Mouse (Mus musculus) brain, adult 10 weeks (tissue): ENCODE measurements around the gene Olfr508. TPM values are rescaled to one million over a fixed set of nuclear protein-coding genes. Genes with fewer than 3 reads are reported as not detected.

ENCODE experiments used
- polyA plus RNA-seq: library from polyadenylated mRNA; stranded (reverse); fragments of 350-450 nt; fragmentation: Illumina TruSeq; extraction: RNeasy Lipid Tissue Mini Kit (QIAGEN cat#74804); gene quantifications from one replicate; pipeline ENCODE4 v1.2.3, GENCODE M21; 2015; ENCODE audit warnings: low read depth, low replicate concordance

The Olfr508 gene
- not detected for polyA plus RNA-seq

GRCm38 (mm10) chr7:108629694-108630093 is at the start of gene Olfr508:
Gene Olfr508 (plus strand): TSS chr7:108629994.

DNA sequence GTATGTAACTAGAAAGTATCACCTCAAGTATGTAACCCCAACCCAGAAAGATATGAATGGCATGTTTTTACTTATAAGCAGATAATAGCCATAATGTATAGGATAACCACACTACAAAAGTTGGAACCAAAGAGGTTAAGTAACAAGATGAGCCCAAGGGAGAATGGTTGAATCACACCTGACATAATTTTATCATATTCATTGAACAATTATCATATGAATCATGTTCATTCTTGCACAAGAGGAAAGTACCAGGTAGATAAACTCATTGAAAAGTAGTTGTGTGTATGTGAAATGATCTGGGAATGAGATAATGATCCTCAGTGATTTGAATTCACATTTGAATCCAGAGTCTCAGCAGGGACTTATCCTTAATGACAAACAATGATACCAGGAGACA is 19.3 kb upstream of the Olfr508 start, which contains the start of gene Olfr506:
Gene Olfr506 (plus strand): TSS at position 301 of the 400 bp plus-strand sequence.

DNA sequence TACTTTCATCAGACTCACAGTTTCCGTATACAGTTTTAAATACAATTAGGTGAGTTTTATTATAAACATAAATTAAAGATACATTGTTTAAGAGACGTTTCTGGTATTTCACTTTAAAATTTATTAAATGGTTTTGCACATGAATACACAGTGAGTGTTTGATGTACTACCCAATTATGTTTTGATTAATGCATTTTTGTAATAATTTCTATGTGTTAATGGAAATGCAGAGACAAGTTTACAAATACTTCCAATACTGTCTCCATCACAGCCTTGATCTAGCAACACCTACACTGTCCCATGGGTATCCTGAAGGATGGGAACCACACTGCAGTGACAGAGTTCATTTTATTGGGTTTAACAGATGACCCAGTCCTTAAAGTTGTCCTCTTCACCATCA is 8.3 kb upstream of the Olfr508 start, which contains the start of gene Olfr507:
Gene Olfr507 (plus strand): TSS at position 301 of the 400 bp plus-strand sequence.

DNA sequence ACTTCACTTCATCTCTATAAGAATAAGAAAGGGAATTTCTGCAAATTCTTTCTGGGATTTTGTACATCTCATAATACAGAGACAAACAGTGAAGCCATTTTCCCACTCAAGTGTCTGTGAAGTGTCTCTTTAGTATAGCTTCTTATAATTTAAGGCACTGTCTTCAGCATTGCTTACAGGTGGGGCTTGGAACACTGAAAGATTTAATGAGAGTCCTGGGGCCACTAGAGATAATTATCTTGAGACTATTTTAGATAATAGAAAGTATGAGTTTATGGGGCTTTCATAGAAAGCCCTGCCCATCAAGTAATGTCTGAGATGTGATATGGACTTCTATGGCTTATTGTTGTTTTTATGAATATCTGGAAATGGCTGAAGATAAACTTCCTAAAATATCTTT is 22.0 kb downstream of the Olfr508 start, which contains the start of gene Olfr509:
Gene Olfr509 (minus strand): TSS at position 101 of the 400 bp plus-strand sequence.

DNA sequence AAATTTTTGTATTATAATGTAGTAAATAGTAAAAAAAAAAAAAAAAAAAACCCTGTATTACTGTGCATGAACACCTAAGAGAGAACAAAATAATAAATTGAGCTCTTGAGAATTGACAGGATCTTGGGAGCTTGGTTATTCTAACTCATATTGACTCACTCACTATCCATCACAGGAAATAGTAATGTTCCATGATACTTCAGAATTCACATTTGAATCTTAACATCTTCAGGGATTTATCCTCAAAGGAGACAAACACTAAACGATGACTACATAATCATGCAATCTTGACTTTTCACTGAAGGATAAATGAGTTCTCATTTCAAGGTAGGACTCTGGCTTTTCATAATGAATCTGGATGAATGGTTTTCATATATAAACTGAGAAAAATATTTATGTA is 36.3 kb downstream of the Olfr508 start, which contains the start of gene Olfr510:
Gene Olfr510 (plus strand): TSS at position 301 of the 400 bp plus-strand sequence.

Other genes with a start within 250 kb of the Olfr508 start
- gene Olfr495, start 236.8 kb upstream of the Olfr508 start, polyA plus RNA-seq = not detected
- gene Olfr497, start 209.6 kb upstream of the Olfr508 start, polyA plus RNA-seq = not detected
- gene Olfr498, start 164.7 kb upstream of the Olfr508 start, polyA plus RNA-seq = not detected
- not detected for gene Olfr502, start 104.9 kb upstream of the Olfr508 start, polyA plus RNA-seq
- gene Olfr503, start 85.5 kb upstream of the Olfr508 start, polyA plus RNA-seq = not detected
- not detected for gene Olfr504, start 64.2 kb upstream of the Olfr508 start, polyA plus RNA-seq
- gene Olfr506, start 19.2 kb upstream of the Olfr508 start, polyA plus RNA-seq = not detected
- gene Olfr507, start 8.2 kb upstream of the Olfr508 start, polyA plus RNA-seq = not detected
- not detected for gene Olfr509, start 21.9 kb downstream of the Olfr508 start, polyA plus RNA-seq
- not detected for gene Olfr510, start 36.4 kb downstream of the Olfr508 start, polyA plus RNA-seq
- gene Olfr512, start 83.3 kb downstream of the Olfr508 start, polyA plus RNA-seq = not detected
- gene Olfr513, start 121.0 kb downstream of the Olfr508 start, polyA plus RNA-seq = not detected
- gene Olfr514, start 196.0 kb downstream of the Olfr508 start, polyA plus RNA-seq = not detected
- not detected for gene Olfr516, start 220.5 kb downstream of the Olfr508 start, polyA plus RNA-seq
- not detected for gene Olfr517, start 242.4 kb downstream of the Olfr508 start, polyA plus RNA-seq